In the genomic region with DNA sequence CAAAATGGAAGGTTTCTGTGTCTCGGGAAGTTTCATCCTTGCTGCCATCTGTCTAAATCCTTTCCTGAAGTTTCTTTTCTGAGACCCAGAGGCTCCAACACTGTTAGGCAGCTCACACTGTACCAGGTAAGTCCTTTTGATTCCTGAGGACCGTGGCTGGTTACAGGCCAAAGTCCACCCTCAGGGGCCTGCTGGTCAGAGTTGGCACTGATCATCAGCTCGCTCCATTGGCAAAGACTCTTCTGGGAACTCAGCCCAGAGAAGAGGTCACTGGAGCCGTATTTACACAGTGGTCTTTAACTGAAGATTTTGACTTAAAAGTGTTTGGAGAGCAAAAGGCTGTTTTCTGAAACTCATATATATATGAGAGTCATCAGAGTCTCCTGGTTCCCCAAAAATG, we compare ENCODE assay signal across 13 mouse cellular contexts. TPM values are rescaled to one million over a fixed set of nuclear protein-coding genes. Genes with fewer than 3 reads are reported as not detected.
DNase-seq lines count a peak whose midpoint lies in the region; ATAC-seq and TF ChIP-seq lines count a peak whose summit lies in the region.
"Had no signal": no experiment of that assay in that cellular context is flagged by ENCODE, and none has a peak within 500 bp of the region (broad histone marks: within the 10 kb centered on the region; RNA-seq: fewer than 3 reads in every experiment).

No protein-coding gene starts in this region.

- no peak overlapping the region for H3K27ac ChIP-seq in midbrain, postnatal 0 days (ENCODE audit: low read depth, low read length)
- no peak overlapping the region for H3K27ac ChIP-seq in midbrain, embryonic 15.5 days
- H3K27ac ChIP-seq: embryonic facial prominence, embryonic 10.5 days; hindbrain, embryonic 15.5 days; liver, embryonic 12.5 days had no signal

- no peaks in the 10 kb centered on the region for H3K27me3 ChIP-seq in midbrain, postnatal 0 days (ENCODE audit: insufficient read depth, low read length)
- no peaks in the 10 kb centered on the region for H3K27me3 ChIP-seq in midbrain, embryonic 15.5 days (replicated peaks)
- H3K27me3 ChIP-seq: hindbrain, embryonic 15.5 days had no signal

- no peaks in the 10 kb centered on the region for H3K9me3 ChIP-seq in midbrain, postnatal 0 days (ENCODE audit: low read length)
- H3K9me3 ChIP-seq in midbrain, embryonic 15.5 days = no peaks in the 10 kb centered on the region
- H3K9me3 ChIP-seq: embryonic facial prominence, embryonic 10.5 days; hindbrain, embryonic 15.5 days; liver, embryonic 12.5 days had no signal

- H3K4me1 ChIP-seq in midbrain, postnatal 0 days (ENCODE audit: insufficient read depth, low read length) = no peaks in the 10 kb centered on the region
- H3K4me1 ChIP-seq in midbrain, embryonic 15.5 days = peaks cover under 1% of the 10 kb centered on the region
- H3K4me1 ChIP-seq: liver, embryonic 12.5 days had no signal

- DNase-seq in kidney, adult 11 months = peak; percentile 87
- DNase-seq in kidney, postnatal 4 days = no peak
- DNase-seq in midbrain, postnatal 0 days (ENCODE audit: low spot score) = peak; percentile 61
- peak; percentile 93 to 96 for DNase-seq in cerebellum, postnatal 14 days
- DNase-seq in gastrocnemius, postnatal 10 days = no peak
- no peak for DNase-seq in urinary bladder, postnatal 14 days (ENCODE audit: low spot score)
- DNase-seq: heart, adult 11 months; right cerebral cortex, postnatal 14 days had no signal

- no peak overlapping the region for H3K4me3 ChIP-seq in midbrain, postnatal 0 days (ENCODE audit: low read depth, low read length)
- H3K4me3 ChIP-seq in midbrain, embryonic 15.5 days = no peak overlapping the region
- H3K4me3 ChIP-seq: embryonic facial prominence, embryonic 10.5 days; hindbrain, embryonic 15.5 days; liver, embryonic 12.5 days had no signal

- no peak for ATAC-seq in midbrain, postnatal 0 days (ENCODE audit: low FRiP score)
- ATAC-seq in midbrain, embryonic 15.5 days (replicated peaks) = no peak
- ATAC-seq: liver, embryonic 12.5 days had no signal

- no peak for TF ChIP-seq CTCF in midbrain, postnatal 0 days (IDR thresholded peaks at IDR 0.05)

- 75% methylated on average over 4 of the region's 4 CpGs for WGBS in midbrain, postnatal 0 days
- 86% methylated on average over 4 of the region's 4 CpGs for WGBS in midbrain, embryonic 15.5 days

- no peak overlapping the region for H3K9ac ChIP-seq in midbrain, postnatal 0 days (replicated peaks; ENCODE audit: low read length, poor library complexity, severe bottlenecking)
- no peak overlapping the region for H3K9ac ChIP-seq in midbrain, embryonic 15.5 days
- H3K9ac ChIP-seq: hindbrain, embryonic 15.5 days; liver, embryonic 12.5 days had no signal

- no peak overlapping the region for H3K4me2 ChIP-seq in midbrain, postnatal 0 days (ENCODE audit: low read depth, low read length, poor library complexity, severe bottlenecking)
- H3K4me2 ChIP-seq in midbrain, embryonic 15.5 days = no peak overlapping the region
- H3K4me2 ChIP-seq: hindbrain, embryonic 15.5 days; liver, embryonic 12.5 days; midbrain, embryonic 11.5 days had no signal

- no peaks in the 10 kb centered on the region for H3K36me3 ChIP-seq in midbrain, postnatal 0 days (ENCODE audit: insufficient read depth, low read length)
- H3K36me3 ChIP-seq in midbrain, embryonic 15.5 days (replicated peaks) = no peaks in the 10 kb centered on the region
- H3K36me3 ChIP-seq: embryonic facial prominence, embryonic 10.5 days; hindbrain, embryonic 15.5 days; liver, embryonic 12.5 days had no signal

RNA-seq across cellular contexts. Expression of a gene that starts 12.9 kb away (rescaled TPM):
- 43.8 and 46.9 TPM in 2 replicates for total RNA-seq in midbrain, postnatal 0 days (2014; rRNA removed)
- 21.5 and 22.3 TPM in 2 replicates for polyA plus RNA-seq in midbrain, postnatal 0 days (2015; fragmentation: Nextera tagmentation; extraction: Ambion mirVana)
- 34.4 and 40.4 TPM in 2 replicates for polyA plus RNA-seq in midbrain, embryonic 15.5 days (2015; fragmentation: Nextera tagmentation; extraction: Ambion mirVana)
- 1 to 10 TPM; 2.2 to 3.0 TPM for total RNA-seq in gastrocnemius, postnatal 10 days (2021)

RNA-seq across cellular contexts. Expression of a gene that starts 50.8 kb away (rescaled TPM):
- 23.9 and 31.0 TPM in 2 replicates for total RNA-seq in midbrain, postnatal 0 days (2014; rRNA removed)
- 33.8 and 35.1 TPM in 2 replicates for polyA plus RNA-seq in midbrain, postnatal 0 days (2015; fragmentation: Nextera tagmentation; extraction: Ambion mirVana)
- polyA plus RNA-seq in midbrain, embryonic 15.5 days (2015; fragmentation: Nextera tagmentation; extraction: Ambion mirVana) = 36.6 and 37.4 TPM in 2 replicates
- 10 to 100 TPM; 81.8 to 88.6 TPM for total RNA-seq in gastrocnemius, postnatal 10 days (2021)

Comparison
In these comparisons a context has a peak if more than half of its experiments do, and no peak if none do; other contexts are left out.
1. DNase-seq: peak in kidney, adult 11 months (single experiment), midbrain, postnatal 0 days (single experiment) and cerebellum, postnatal 14 days (2 of 2); none in kidney, postnatal 4 days (0 of 2), gastrocnemius, postnatal 10 days (single experiment) and urinary bladder, postnatal 14 days (single experiment).
2. RNA of a gene that starts 12.9 kb away (total RNA-seq): 43.8 to 46.9 TPM in midbrain, postnatal 0 days; 2.2 to 3.0 TPM in gastrocnemius, postnatal 10 days; every median in the first group is over 10 times any median in the second.